Mouse (Mus musculus) lung, postnatal 4 days (tissue): ENCODE measurements around the gene Ppp1r9a.

ENCODE experiments used
- DNase-seq, 2 experiments: peaks; one replicate each; pipeline ENCODE4 v3.0.0; 2021

Gene Ppp1r9a

DNA sequence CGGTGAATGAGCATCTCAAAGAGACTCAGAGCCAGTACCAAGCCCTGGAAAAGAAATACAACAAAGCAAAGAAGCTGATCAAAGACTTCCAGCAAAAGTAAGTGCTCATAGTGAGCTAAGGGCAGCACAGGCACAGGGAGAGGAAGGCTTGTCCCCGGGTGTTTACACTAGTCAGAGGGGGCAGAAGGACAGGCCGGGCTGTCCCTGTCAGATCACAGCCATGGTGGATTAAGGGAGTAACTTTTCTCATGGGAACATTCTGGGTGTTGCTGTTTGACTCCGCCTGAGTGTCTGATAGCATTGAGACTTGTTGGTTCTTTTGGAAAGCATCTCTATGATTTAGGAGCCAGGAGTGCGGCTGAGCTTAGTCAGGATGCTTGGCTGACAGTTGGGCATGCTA, 211.0 kb downstream of the Ppp1r9a start:
- DNase-seq = peak; percentile 32 to 54

DNA sequence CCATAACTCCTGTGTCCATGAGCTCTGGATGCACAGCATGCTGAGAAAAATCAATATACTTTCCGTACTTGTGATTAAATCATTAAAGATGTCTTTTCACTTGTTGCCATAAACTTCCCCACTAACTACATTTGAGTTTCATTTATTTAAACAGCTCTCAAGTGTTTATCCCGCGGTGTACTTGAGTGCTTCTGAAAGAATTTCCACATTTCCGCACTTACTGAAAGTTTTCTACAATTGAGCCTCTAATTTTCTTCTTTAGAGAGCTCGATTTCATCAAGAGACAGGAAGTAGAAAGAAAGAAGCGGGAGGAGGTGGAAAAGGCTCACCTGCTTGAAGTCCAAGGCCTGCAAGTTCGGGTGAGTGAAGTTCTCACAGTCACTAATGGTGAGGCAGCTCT, 212.1 kb downstream of the Ppp1r9a start:
- no peak for DNase-seq

DNA sequence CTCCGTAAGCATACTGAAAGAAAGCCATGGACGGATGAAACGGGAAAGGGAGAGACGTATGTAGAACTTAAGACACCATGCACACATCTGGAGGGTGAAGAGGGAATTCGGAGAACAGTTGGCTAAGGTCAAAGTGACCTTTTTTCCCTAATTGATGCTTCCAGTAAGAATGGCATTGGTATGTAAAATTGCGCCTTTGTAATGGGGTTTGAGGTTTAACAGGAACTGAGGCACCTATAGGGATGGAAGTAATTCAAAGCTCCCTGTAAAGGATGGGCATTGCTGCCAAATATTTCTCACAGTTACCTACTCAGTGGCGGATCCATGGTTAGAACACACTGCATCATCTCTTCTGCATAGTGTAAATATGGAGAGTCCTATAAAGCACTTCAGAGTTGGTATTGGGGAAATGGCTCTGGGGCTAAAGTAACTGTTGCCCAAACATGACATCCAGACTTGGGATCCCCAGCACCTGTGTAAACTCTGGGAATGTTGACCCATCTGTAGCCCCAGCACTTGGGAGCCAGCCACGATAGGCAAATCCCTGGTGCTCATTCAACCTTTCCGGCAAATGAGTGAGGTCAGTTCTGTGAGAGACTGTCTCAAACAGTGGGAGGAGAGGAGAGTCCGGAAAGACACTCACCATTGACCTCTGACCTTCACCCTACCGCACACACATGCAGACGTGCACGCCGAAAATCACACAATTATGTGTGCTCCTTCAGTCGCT, 216.6 kb downstream of the Ppp1r9a start:
- DNase-seq = no peak

DNA sequence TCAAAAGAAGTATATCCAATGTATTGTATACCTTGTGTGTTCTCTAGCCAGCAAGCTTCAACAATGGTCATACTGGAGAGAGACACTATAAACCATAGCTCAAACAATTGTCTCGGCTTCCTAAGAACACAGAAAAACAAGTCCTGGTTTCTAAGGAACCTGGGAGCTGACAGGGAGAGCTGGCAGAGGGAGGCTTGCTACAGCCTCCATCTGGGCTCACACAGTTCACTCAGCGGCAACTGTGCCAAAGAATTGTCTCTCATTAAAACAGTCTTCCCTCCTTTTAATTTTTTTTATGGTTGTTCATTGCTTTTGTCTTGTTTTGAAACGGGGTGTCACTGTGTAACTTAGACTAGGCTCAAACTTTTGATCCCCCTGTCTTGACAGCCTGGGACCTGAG, 217.5 kb downstream of the Ppp1r9a start:
- DNase-seq = no peak

DNA sequence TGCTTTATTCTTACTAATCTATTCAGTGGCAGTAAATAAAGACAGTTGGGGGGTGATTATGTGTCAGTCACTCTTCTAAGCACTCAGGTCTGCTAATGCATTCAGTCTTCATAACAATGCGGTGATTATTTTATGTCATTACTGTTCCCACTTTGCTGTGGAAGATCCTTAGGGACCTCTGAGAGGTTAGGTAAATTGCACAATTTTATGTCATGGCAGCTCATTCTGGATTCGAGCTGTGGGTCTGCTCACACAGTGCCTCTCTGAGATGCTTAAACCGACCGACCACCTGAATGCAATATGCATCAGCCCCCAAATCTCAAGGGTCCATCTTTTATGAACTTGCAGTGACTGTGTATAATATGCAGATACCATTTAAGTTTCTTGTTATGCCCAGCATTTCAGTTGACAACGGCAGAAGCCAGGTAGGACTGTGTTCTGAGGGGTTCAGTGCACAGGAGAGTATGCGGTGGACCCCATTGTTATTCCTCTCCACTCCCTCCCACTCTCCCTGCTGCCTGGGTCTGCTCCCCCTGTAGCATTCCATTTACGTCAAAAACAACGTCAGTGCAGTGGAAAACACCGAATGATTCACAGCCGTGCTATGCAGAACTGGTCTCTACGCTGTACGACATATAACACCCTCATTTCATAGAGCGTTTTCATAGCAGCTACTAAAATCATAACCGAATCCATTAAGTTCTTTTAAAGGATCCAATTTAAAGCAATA, 226.8 kb downstream of the Ppp1r9a start:
- DNase-seq = no peak

DNA sequence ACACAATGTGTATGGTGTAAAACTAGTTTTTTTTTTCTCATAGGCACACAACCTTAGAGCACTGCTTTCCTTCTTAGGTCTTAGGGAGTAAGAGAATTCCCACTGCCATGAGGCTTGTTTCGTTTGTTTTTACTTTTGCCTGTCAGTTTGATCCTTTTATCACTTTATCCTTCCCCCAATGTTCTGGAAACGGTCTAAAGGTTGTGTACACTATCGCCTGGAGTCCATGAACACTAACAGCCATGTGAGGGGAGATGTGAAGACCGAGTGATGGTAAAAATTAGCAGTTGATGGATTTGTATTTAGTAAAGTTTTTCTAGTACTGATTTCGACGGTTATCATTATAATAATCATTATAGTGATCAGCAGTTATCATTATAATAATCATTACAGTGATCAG, 232.3 kb downstream of the Ppp1r9a start:
- DNase-seq = no peak

DNA sequence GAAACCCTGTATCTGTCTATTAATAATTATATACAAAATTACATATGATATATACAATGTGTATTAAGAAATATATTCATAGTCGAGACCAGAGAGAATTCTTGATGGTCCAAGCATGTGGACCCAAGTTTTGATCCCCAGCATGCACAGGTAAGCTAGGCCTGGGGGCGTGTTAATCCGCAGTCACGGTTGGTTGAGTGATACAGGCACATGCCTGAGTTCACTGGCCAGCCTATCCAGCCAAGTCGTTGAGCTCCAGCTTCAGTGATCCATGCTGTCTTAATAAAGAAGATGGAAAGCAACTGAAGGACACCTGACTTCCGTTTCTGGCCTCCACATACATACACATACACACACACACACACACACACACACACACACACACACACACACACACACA, 233.3 kb downstream of the Ppp1r9a start:
- no peak for DNase-seq

DNA sequence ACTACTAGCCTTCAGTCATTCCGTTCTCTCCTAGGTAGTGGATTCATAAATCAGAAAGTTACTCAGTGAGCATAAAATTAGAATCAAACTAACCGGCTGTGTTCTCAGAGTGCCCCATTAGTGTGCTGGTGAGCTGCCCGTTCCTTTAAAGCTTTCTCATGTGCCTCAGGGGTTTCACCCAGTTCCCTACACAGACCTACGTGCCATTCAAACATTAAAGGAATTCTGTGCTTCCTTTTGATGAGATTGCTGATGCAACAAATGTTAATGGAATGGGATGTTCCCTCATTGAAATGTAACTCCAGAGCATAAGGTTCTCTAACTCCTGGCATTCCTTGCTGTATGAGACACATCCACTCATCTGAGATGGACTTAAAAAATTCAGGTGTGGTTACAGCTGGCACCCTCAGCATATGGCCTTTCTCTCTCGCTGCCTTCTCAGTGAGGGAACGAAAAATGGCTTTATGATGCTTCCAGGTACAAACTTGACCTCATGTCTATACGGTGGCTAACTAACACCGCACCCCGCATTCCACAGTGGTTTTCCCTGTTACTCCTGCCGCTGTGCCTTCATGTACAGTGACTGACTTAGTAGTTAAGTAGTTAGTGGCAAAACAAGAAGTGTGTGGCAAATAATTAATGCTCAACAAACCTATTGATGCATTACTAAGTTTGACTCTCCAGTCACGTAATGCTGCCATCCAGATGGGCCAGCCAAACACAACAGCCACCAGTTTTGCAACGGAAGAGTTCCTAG, 236.3 kb downstream of the Ppp1r9a start:
- no peak for DNase-seq

DNA sequence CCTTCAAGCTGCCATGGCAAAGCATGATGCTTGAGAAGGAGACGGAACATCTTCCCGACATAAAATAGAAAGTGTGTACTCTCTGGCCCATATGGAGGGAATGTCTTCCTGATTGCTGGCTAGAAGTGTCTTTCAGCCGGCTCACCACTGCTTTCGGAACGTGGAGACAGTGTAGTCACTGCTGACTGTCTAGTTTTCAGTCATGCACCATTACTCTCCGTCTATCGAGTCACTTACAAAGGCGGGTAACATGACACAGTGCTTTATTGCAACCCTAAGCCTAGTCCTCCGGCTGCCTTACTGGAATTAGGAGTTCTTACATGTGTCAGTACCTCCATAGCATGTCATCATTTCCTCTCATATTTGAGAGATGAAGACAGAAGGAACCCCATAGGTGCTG, 236.9 kb downstream of the Ppp1r9a start:
- no peak for DNase-seq

DNA sequence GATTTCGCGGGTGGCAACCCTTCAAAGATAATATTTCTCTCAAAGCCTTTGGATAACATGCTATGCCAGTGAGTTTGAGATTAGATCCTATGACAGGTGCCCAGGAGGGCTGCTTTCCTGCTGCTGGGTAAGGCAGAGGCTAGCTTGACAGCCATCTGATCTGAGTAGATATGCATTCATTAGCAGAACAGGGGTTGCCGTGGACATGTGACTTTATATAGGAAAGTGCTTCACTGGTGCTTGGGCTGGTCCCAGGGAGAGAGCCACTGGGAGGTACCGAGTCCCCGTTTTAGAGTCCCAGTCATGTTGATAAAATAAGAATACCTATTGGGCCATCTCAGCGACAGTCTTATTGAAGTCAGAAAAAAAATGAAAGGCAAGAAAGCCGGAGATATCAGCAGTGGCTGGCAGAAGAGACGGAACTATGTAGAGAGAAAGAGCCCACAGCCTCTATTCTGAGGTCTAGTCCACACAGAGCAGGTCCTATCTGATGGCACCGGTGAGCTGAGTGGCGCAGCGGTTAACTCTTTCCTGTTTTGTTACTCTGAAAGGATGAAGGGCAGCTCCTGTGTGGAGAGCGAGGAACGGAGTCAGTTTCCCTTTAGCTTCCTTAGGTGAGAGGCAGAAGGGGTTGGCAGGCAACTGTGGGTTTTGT, 244.9 kb downstream of the Ppp1r9a start:
- DNase-seq = no peak

DNA sequence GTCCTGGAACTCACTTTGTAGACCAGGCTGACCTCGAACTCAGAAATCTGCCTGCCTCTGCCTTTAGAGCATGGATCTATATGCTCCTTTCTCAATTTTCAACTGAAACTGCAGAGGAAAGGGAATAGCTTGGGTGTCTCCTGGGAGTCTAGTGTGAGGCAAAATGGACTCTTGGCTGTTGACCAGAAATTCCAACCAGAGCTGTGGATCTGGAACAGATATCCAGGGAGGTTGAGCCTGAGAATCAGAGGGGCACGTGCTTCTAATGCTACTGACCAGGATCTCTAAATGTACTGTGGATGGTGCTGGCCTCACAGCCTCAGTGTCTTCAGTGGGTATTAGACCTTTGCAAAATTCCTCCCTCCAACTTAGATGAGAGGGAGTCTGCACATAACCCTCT, 247.2 kb downstream of the Ppp1r9a start:
- DNase-seq = no peak

DNA sequence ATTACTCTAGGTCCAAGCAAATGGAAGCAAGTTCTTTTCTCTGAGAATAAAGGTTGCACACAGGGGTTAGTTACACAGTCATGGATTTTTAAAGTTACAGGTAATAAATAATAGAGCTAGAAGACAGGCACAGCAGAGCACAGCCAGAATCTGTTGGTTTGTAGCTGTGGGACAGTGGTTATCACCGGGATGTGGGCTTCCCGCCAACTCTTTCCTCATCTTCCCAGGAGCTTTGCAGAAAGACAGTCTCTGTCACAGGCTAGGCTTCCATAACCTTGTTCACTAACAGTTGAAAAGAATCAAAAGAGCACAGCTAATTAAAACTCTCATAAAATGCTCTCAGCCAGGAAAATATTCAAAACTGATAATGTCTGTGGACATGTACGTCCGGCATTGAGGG, 248.5 kb downstream of the Ppp1r9a start:
- no peak for DNase-seq

DNA sequence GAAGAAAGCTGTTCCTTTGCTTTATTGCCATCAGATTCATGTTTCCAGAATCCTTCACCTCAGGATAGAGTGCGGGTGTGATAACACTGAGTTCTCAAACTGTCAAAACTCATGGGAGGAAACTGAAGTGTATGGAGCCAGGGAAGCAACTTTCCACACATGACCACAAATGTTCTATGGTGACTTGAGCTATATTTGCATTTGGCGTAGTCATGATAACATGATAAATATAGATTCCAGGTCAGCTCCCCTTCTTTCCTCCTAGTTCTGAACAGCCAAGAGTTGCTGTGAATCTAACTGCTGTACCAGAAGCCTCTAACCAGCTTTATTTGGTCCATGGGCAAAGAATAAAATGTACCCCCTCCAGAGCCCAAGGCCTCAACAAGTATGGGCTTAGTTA, 249.5 kb downstream of the Ppp1r9a start:
- no peak for DNase-seq

DNA sequence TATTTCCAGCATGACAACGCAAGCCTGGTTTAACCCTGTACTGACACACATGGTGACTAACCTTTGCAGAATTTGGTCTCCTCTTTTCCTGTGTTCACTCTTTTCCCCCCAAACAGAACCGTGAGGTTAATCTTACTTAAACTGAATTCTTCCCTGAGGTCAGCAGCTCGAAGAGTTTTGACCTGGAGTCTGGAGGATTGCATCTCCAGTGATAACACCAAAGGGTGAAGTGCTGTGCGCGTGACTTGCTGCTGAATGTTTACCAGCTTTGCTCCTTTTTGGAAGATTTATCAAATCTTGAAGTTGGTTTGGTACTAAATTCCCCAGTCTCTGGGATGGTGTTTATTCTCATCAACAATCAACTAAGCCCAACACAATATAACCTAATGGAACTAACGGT, 252.1 kb downstream of the Ppp1r9a start:
- DNase-seq = no peak

DNA sequence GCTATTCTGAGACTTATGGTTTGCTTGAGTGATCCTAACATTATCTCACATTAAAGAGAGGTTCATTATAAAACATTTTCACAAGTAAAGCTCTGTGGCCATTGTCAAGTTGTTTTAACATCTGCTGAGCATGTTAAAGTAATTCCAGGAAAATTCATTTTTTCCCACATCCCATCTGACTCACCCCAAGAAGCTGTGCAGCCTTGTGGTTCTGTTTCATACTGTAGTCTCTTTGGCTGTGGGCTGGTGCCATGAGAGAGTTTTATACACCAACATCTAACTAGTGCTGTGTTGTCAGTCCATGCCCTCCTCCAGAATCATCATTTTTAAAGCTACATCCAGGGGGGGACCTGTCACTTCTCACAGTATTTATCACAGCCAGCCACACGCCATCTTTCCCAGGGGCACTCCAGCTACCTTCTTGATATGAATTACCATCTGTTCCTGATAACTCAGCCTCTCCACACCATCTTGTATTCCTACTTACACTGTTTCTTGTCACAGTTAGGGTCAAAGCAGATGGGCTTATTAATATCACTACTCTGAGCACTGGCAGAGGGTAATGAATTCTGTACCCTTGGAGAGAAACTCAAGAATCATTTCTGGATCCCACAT, 252.7 kb downstream of the Ppp1r9a start:
- no peak for DNase-seq

DNA sequence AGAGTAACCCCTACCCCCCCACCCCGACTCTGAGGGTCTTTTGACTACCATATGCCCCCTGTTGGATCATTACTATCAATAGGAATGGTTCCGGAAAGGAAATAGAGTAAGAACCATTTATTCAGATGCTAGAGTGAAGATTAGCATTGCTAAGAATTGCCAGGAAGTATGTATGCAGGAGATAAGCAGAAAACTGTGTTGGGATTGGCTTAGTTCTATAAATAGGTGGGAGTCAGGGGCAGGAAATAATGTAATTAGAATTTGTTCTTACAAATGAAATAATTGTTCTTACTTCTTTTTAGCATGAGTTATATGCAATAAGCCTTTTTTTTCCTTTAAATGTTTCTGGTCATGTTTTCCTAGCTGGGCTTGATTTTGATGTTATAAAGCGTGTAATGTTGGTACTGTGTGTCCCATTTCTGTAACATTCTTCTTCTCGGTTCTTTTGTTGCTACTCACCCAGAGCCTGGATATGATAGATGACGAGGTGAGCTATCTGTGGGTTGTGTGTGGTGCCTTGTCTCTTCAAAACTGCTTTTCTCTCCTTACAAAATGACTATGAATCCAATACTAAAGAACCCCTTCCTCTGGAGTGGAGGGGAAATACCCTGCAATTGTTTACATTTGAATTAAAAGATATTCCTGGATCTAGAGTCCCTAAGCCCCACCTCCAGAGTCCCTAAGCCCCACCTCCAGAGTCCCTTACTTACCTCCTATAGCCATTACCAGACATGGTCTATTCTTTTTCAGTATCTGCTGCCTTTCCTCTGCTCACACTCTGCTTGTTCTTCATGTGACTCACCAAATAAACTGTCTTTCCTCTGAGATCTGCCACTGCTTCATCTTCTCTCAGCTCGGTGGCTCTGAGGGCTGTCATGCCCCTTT, 254.1 kb downstream of the Ppp1r9a start:
- no peak for DNase-seq

DNA sequence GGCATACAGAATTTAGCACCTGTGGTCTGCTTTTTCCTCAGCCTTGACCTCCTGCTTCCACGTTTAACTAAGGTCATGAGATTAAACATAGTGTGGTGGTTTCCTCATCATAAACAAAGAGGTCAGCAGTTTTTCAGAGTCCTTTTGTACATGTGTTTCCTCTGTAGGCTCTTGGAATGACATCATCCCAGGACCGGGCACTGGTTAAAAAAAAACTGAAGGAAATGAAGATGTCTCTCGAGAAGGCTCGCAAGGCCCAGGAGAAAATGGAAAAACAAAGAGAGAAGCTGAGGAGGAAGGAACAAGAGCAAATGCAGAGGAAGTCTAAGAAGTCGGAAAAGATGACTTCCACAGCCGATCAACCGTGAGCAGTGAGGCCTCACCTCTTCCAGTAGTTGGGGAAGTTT, 256.7 kb downstream of the Ppp1r9a start:
- DNase-seq = no peak

DNA sequence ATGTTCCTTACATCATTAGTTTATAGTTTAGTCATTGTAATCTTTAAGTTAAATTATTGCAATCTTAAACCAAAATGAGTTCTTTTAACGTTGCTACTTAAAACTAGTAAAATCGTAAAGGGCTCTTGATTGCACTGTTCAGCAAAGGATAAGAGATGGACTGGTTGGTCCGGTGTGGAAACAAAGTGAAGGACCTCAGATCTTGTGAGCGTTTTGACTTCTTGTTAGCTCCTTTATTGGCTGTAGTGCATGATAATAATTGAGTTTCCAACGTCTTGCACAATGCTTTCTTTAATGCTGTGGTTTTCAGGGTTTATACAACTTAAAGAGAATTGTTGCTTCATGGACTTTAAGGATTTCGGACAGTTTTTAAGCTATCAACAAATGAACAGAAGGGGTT, 259.3 kb downstream of the Ppp1r9a start:
- no peak for DNase-seq

DNA sequence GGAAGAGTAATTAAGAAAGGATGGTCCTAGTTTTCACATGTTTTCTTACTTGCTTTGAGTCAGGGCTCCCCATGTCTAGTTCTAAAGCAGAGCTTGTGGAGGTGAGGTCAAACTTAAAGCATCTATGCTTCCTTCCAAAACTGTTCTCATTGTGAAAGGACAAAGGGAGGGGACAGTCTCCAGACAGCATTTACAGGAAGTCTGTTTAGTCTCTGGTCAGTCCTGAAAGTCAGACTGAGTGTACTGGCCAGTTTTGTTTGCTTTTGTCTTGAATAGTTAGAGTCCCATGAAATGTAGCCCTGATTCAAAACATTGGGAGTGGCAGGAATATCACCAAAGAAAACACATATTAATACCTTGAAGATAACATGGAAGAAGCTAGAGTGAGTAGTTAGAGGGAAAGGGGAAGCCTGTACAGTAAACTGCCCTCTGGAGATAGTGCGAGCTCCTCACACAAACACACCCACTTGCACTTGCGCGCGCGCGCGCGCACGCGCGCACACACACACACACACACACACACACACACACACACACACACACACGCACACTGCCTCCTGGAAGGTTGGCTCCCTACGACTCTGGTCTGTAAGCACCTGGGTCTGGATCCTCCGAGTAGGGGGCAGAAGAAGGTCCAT, 260.9 kb downstream of the Ppp1r9a start:
- DNase-seq = no peak

DNA sequence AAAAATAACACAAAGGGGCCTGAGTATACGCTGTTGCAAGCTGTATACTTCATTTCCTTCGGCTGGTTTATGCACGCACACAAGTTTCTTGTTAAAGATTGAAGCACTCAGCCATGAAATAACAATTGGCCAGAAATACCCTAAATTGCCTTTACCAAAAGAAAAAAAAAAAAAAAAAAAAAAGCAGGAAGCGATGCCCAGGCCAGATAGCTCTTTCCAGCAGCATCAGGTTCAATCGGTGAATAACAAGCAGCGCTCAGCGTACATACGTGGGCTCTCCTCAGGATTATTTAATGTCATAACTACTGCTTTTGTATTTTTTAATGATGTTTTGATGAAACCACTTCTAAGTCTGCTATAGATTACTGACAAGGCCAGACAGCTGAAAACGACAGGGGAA, 262.1 kb downstream of the Ppp1r9a start:
- no peak for DNase-seq

DNA sequence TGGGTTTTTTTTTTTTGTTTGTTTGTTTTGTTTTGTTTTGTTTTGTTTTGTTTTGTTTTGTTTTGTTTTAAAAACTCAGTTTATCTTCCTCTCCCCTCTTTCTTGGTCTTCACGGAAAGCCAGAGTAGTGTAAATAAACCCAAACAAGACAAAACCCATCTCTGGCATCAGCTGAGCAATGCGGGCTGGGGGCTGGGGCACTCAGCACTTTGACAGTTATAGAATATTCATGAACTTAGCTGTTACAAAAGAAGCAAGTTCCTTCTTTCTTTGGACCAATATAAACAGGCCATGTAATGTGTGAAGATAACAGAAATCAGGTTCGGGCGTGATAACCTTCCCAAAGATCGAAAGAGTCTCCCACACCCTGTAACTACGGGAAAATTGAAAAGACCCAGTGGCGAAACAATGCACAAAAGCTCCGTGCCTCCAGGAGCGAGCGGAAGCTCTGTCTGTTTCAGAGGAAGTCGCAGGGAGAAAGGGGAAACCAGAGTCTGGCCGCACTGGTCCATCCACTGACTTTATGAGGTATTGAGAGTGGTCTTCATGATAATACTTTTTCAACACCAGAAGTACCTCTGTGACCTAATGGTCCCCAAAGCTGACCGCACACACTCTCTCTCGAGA, 264.4 kb downstream of the Ppp1r9a start:
- DNase-seq = peak; percentile 30 to 42
